Mouse (Mus musculus): Measurements from ENCODE around the gene Gm12216. TPM values are rescaled to one million over a fixed set of nuclear protein-coding genes. Genes with fewer than 3 reads are reported as not detected.

Gm12216 gene
- polyA plus RNA-seq, 1 experiment from 2014 or later: 0.79 TPM

DNA sequence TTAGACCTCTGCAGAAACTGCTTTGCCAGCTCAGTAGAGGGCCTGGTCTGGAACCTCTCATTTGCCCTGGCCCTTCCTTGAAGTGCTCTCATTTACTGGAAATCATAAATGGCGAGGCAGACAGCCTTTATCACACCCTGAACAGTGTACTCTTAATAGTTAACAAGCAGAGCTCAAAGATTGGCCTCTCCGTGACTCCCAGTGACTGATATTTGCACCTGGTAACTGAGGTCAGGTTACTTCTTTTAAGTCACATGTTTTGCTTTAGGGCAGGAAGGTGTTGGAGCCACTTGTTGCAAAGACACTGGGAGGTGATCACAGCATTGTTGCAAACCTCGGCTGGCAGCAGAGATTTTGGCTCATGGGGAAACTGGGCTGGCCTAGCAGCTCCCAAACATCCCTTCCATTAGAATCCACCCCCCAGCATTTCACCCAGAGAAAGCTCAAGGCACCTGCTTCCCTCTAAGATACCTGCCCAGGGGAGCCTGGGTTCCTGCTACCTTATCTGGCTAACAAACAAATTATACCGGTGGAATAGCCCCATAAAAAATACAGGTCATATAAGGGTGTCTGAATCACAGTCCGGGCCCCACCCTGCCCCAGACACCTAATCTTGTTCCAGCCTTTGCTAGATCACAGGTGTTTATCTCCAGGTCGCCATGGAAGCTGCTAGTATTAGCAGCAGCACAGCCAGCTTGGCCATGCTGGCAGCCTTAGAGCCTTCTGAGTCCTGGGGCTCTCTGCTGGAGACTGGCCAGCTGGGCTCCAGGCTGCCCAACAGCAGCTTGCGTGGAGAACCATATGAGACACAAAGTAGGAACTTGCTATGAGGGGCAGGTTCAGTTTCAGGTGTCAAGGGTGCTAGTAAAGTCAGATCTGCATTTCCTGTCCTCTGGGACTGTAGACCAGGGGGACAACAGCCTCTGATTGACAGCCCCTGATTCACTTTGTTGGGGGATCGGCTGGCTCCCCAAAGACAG lies 19.1 kb downstream of the Gm12216 start:
- no peaks in the 10 kb centered on the region for H3K4me1 ChIP-seq
- no peaks in the 10 kb centered on the region for H3K9me3 ChIP-seq (replicated peaks)
- no peaks in the 10 kb centered on the region for H3K36me3 ChIP-seq
- no peak for ATAC-seq (ENCODE audit: low FRiP score)
- H3K9ac ChIP-seq (replicated peaks): no peak overlapping the region
- H3K27ac ChIP-seq (replicated peaks): no peak overlapping the region
- H3K4me3 ChIP-seq (replicated peaks): no peak overlapping the region
- no peaks in the 10 kb centered on the region for H3K27me3 ChIP-seq (replicated peaks)
- WGBS: 71% methylated on average over 8 of the region's 8 CpGs
- no peak overlapping the region for H3K4me2 ChIP-seq

DNA sequence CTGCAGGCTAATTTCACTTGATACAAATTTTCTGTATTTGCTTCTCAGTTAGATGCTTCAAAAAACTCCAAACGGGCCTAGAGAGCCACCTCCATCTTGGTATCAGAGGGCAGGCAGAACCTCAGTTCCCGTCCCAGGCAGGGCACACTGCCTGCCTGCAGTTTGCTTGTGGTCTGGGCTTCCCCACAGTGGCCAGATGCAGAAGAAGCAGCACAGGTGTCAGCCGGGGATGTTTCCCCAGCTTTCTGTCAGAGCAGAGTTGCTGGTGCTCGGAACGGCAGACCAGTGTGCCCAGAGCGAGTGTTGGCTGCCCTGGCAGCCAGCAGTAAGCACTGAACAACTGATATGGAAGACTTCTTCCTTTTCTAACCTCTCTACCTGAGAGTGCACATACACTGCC lies 19.9 kb downstream of the Gm12216 start:
- Histone ChIP-seq H3K27me3 (replicated peaks) (no peaks in the 10 kb centered on the region), H3K4me1 (no peaks in the 10 kb centered on the region), H3K4me2 (no peak overlapping the region), H3K4me3 (replicated peaks) (no peak overlapping the region), H3K36me3 (no peaks in the 10 kb centered on the region), H3K9me3 (replicated peaks) (no peaks in the 10 kb centered on the region), H3K9ac (replicated peaks) (no peak overlapping the region), H3K27ac (replicated peaks) (no peak overlapping the region)
- no peak for ATAC-seq (ENCODE audit: low FRiP score)
- 73% methylated on average over 6 of the region's 6 CpGs for WGBS

DNA sequence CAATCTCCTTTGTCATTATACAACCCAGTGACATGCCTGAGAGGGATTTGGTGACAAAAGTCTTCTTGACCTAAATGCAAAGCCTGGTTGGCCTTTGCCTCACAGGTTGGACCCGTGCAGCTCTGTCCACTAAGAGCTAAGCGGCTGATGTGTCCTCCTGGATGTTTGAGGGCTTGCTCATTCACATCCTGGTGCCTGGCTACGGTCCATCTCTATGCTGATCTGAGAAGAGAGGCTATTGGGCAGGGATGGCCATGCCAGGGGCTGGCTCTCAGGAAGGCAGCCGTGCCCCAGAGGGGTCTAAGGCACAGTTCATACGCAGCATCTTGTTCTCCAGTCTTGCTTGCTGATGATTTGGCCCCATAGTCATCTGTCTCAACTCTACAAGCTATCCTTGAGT lies 21.3 kb downstream of the Gm12216 start:
- 89% methylated on average over 5 of the region's 5 CpGs for WGBS
- Histone ChIP-seq H3K27ac (replicated peaks) (no peak overlapping the region), H3K9ac (replicated peaks) (no peak overlapping the region), H3K4me3 (replicated peaks) (no peak overlapping the region), H3K36me3 (no peaks in the 10 kb centered on the region), H3K4me1 (no peaks in the 10 kb centered on the region), H3K27me3 (replicated peaks) (no peaks in the 10 kb centered on the region), H3K9me3 (replicated peaks) (no peaks in the 10 kb centered on the region), H3K4me2 (no peak overlapping the region)
- ATAC-seq (ENCODE audit: low FRiP score): no peak

DNA sequence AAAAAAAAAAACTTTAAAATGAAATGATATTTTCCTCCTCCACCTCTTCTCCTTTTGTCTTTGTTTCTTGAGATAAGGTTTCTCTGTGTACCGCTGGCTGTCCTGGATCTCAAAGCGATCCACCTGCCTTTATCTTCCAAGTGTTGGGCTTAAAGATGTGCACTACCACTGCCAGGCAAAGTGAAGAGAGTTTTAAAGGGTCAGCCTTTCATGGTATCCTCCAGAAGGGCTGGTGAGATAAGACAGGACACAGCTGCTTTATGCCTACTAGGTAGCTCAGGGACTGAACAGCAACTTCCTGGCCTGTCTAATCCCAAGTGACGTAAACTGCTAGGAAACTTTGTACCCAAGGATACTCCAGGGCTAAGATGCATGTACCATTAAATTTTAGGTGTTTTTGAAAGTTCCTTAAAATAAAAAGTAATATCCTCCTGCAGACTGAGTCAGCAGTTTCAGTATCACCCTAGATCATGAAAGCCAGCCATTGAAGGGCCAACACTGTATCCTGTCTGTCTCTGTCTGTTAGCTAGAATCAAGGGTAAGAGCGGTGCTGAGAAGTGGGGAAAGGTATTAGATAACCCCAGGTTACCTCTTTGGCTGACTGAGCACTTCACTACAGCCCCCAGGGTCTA lies 23.6 kb downstream of the Gm12216 start:
- ATAC-seq (ENCODE audit: low FRiP score): no peak
- no peak overlapping the region for H3K4me3 ChIP-seq (replicated peaks)
- no peaks in the 10 kb centered on the region for H3K4me1 ChIP-seq
- WGBS: 94% methylated on average over 4 of the region's 4 CpGs
- H3K27me3 ChIP-seq (replicated peaks): no peaks in the 10 kb centered on the region
- no peak overlapping the region for H3K27ac ChIP-seq (replicated peaks)
- H3K4me2 ChIP-seq: no peak overlapping the region
- no peak overlapping the region for H3K9ac ChIP-seq (replicated peaks)
- no peaks in the 10 kb centered on the region for H3K36me3 ChIP-seq
- H3K9me3 ChIP-seq (replicated peaks): no peaks in the 10 kb centered on the region

DNA sequence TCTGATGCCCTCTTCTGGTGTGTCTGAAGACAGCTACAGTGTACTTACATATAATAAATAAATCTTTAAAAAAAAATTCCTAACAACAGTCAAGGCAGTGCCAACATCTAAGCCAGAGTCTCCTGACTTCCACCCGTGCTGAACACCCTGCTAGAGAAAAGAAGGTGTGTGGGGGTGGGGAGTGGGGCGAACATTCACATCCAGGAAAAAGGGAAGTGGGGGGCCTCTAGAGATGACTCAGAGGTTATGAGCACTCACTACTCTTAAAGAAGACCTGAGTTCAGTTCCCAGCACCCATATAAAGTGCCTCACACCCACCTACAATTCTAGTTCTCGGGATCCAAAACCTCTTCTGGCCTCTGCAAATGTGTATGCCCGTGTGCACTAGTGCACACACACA lies 33.6 kb downstream of the Gm12216 start:
- WGBS: 88% methylated on average over 4 of the region's 4 CpGs
- H3K4me1 ChIP-seq: no peaks in the 10 kb centered on the region
- no peak overlapping the region for H3K9ac ChIP-seq (replicated peaks)
- no peaks in the 10 kb centered on the region for H3K9me3 ChIP-seq (replicated peaks)
- H3K4me3 ChIP-seq (replicated peaks): no peak overlapping the region
- no peak overlapping the region for H3K4me2 ChIP-seq
- no peak overlapping the region for H3K27ac ChIP-seq (replicated peaks)
- no peaks in the 10 kb centered on the region for H3K27me3 ChIP-seq (replicated peaks)
- no peak for ATAC-seq (ENCODE audit: low FRiP score)
- H3K36me3 ChIP-seq: no peaks in the 10 kb centered on the region

DNA sequence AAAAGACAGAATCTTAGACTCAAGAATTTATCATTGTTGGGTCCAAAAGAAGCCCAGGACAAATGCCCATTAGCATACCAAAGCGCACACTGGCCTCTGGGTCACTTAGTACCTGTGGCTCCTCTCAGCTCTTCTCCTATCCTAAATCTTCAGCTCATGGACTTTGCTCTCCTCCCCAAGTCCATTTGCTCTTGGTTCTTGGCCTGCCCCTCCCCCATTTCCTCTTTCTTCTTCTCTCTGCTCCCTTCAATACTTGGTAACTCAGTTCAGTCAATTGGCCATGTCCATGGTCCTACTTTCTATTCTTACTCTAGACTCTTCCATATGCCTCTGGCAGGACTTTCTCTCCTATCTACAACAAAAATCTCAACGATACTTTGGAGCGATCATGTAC lies 37.1 kb downstream of the Gm12216 start:
- ATAC-seq (ENCODE audit: low FRiP score): no peak
- no peaks in the 10 kb centered on the region for H3K27me3 ChIP-seq (replicated peaks)

DNA sequence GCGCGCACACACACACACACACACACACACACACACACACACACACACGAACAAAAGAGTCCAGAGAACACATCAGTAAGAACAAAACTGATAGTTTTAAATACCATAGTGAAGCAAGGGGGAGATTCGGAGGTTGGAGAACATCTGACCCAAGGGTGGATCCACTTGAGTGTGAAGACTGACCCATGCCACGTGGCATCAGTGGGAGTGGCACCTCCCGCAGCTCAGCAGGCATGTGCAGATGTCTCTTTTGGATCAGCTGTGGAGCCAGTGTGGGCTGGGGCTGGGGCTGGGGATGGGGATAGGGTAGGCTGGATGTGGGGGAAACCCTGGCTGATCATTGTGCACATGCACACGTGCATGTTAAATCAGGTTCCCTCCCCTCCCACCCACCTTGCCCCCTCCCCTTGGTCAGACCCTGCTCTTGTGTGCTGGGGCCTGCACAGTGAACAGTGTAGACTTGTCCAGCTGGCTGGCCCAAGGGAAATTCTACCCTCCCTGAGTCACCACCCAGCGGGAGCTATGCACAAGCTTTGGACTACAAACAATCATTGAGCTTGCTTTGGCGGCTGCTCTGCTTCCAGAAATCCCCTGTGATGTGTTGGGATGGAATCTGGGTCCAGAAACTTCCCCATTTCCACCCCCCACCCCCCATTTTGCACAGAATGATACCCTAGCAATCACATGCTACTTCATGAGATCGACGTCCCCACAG lies 37.7 kb downstream of the Gm12216 start:
- Histone ChIP-seq H3K9ac (replicated peaks) (no peak overlapping the region), H3K4me2 (no peak overlapping the region), H3K27me3 (replicated peaks) (no peaks in the 10 kb centered on the region), H3K4me1 (no peaks in the 10 kb centered on the region), H3K27ac (replicated peaks) (no peak overlapping the region), H3K36me3 (no peaks in the 10 kb centered on the region), H3K9me3 (replicated peaks) (no peaks in the 10 kb centered on the region), H3K4me3 (replicated peaks) (no peak overlapping the region)
- WGBS: 83% methylated on average over 9 of the region's 11 CpGs
- no peak for ATAC-seq (ENCODE audit: low FRiP score)

More for the DNA sequence above, 37.1 kb downstream of the Gm12216 start:
- Histone ChIP-seq H3K4me2 (no peak overlapping the region), H3K4me1 (no peaks in the 10 kb centered on the region), H3K9ac (replicated peaks) (no peak overlapping the region), H3K27ac (replicated peaks) (no peak overlapping the region), H3K9me3 (replicated peaks) (no peaks in the 10 kb centered on the region), H3K4me3 (replicated peaks) (no peak overlapping the region), H3K36me3 (no peaks in the 10 kb centered on the region)
- 93% methylated on average over 3 of the region's 3 CpGs for WGBS

DNA sequence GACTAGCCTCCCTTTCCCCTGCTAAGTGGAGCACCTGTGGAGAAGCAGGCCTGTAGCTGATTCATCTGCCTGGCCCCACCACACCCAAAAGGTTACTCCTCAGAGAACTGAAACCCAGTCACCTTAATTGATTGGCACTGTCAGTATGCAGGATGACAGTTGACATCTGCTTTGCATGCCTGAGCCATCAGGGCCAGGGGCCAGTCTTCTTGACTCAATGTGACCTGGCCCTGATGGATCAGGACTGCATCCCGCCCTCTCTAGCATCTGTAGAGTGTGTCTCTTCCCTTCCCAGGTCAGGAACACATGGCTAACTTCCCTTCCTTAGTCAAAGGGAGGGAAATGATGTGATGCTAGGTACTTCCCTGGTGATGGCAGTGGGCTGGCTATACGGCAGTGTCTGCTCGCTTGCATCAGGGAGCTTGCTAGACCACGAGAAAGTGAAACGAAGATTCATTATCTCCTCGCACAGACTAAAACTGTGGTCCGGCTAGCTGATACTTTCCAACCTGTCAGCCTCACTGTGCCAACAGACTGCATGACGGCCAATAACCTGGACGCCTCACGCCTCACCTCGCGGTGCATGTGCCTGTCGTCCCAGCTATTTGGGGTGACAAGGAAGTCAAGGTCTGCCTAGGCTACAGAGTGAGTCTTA lies 38.4 kb downstream of the Gm12216 start:
- WGBS: 92% methylated on average over 13 of the region's 13 CpGs
- H3K27ac ChIP-seq (replicated peaks): no peak overlapping the region
- no peaks in the 10 kb centered on the region for H3K9me3 ChIP-seq (replicated peaks)
- H3K4me3 ChIP-seq (replicated peaks): no peak overlapping the region
- H3K36me3 ChIP-seq: no peaks in the 10 kb centered on the region
- ATAC-seq (ENCODE audit: low FRiP score): no peak
- H3K9ac ChIP-seq (replicated peaks): no peak overlapping the region
- H3K4me2 ChIP-seq: no peak overlapping the region
- H3K27me3 ChIP-seq (replicated peaks): no peaks in the 10 kb centered on the region
- no peaks in the 10 kb centered on the region for H3K4me1 ChIP-seq

DNA sequence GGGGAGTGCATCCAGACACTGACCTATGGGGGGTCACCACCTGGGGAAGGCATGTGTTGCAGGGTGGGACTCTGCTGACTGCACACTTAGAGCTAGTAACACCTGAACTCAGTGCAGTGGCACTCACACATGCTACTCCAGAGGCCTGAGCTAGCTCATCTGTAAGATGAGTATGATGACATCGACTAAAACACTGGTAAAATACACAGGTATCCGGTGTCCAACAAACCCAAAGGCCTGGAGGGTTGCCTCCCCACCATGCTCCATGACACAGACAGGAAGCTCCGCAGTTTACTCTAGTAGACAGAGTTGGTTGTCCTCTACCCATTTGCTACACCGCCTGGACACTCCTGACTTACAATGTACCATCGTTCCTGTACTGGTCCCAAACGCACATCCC lies 39.5 kb downstream of the Gm12216 start:
- Histone ChIP-seq H3K27ac (replicated peaks) (no peak overlapping the region), H3K4me3 (replicated peaks) (no peak overlapping the region), H3K4me2 (no peak overlapping the region), H3K9me3 (replicated peaks) (no peaks in the 10 kb centered on the region), H3K9ac (replicated peaks) (no peak overlapping the region), H3K27me3 (replicated peaks) (no peaks in the 10 kb centered on the region), H3K4me1 (no peaks in the 10 kb centered on the region), H3K36me3 (no peaks in the 10 kb centered on the region)
- WGBS: 95% methylated on average over 6 of the region's 6 CpGs
- ATAC-seq (ENCODE audit: low FRiP score): no peak

DNA sequence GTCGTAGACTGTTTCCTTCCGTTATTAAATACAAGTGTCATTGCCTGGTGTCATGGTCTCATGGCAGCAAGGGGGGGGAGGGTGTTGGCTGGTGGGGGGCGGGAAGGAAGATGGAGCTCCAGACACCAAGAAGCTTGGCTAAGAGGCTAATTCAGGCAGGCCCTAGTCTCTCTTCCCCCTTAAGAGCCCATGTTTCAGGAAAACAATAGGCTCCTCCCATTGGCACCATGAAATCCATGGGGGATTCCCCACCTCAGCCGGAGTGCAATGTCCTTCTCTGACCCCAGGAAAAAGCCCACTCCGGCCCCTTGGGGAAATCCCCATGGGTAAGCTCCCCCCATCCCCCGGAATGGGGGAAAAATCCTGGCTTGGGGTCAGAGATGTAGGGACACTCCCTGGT lies 40.3 kb downstream of the Gm12216 start:
- Histone ChIP-seq H3K27ac (replicated peaks) (no peak overlapping the region), H3K4me2 (no peak overlapping the region), H3K36me3 (no peaks in the 10 kb centered on the region), H3K9ac (replicated peaks) (no peak overlapping the region), H3K4me1 (no peaks in the 10 kb centered on the region), H3K9me3 (replicated peaks) (no peaks in the 10 kb centered on the region), H3K27me3 (replicated peaks) (no peaks in the 10 kb centered on the region), H3K4me3 (replicated peaks) (no peak overlapping the region)
- WGBS: 59% methylated on average over 6 of the region's 6 CpGs
- ATAC-seq (ENCODE audit: low FRiP score): no peak

DNA sequence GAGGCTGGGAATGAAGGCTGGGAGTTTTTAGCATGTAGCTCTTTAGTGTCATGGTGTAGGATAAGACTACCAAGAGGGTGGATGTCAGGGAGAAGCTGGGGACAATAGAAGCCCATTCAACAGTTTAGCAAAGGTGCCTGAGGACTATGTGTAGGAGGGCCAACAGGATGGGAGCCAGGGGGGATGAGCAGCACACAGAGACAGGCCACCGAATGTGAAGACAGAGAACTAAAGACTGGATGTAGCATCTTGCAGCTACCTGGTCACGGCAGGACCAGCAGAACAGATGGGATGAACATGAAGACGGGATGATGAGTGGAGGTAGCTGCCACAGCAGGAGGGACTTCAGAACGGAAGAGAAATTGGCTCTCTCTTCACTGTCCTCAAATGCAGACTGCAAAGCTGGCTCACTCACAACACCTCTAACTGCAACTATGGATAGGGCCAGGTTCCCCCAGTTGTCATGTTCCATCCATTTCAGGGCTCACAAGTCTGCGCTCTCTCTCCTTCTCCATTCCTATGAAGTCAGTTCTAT lies 42.1 kb downstream of the Gm12216 start:
- H3K9ac ChIP-seq (replicated peaks): no peak overlapping the region
- 94% methylated on average over 5 of the region's 5 CpGs for WGBS
- no peak overlapping the region for H3K4me3 ChIP-seq (replicated peaks)
- no peaks in the 10 kb centered on the region for H3K4me1 ChIP-seq
- H3K36me3 ChIP-seq: no peaks in the 10 kb centered on the region
- H3K9me3 ChIP-seq (replicated peaks): no peaks in the 10 kb centered on the region
- H3K4me2 ChIP-seq: no peak overlapping the region
- no peak overlapping the region for H3K27ac ChIP-seq (replicated peaks)
- ATAC-seq (ENCODE audit: low FRiP score): no peak
- no peaks in the 10 kb centered on the region for H3K27me3 ChIP-seq (replicated peaks)
